Mouse (Mus musculus): ENCODE data around the gene Herc2.
A peak's percentile ranks its signal among the peaks of the same experiment; 100 is the strongest.

Herc2 gene

DNA sequence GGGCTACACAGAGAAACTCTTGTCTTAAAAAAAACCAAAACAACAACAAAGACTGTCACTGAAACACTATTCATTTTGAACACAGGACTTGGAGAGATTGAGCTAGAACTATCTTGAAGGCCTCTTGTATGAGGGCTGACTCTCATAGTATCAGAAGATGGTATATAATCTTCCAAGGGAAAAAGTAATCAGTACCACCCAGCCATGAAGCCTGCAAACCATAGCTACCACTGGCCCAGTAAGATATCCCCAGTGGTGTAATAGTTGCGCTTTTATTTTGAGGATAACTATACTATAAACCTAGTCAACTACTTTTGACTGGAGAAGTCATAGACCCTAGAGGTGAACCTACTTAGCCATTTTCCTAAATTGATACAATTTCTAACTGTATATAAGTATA lies 16.6 kb downstream of the Herc2 start:
- no peak for DNase-seq (ENCODE audit: low read depth, low spot score)

DNA sequence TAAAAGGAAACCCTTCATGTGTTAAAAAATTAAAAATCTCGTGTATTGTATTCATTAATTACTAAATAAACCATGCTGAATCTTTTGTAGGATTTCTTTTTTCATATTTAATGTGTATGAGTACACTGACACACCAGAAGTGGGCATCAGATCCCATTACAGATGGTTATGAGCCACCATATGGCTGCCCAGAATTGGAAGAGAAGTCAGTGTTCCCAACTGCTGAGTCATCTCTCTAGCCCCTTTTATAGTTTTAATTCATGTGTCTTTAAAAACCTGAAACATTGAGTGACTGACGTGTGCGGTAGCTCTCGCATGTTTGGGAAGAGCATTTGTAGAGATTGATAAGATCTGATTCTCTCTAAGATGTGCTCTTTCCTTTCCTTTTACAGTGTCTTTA lies 21.7 kb downstream of the Herc2 start:
- DNase-seq (ENCODE audit: low read depth, low spot score), result no peak

DNA sequence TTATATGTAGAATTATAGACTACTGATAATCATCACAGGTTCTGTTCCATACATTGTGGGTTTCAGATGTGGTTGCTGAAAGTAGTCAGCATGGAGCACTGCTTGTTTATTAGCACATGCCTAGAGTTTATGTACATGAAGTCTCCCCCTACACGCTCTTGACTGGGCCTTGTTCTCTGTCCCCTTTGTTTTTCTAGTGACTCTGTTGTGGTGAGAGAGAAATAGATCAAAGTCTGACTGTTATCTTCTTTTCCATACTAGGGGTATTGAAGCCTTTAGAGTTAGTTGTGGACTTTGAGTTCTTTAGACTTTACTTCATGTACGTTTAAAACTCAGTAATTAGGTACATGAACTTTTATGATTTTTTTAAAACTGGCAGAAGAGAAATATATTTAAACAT lies 33.0 kb downstream of the Herc2 start:
- no peak for DNase-seq (ENCODE audit: low read depth, low spot score)

GRCm38 (mm10) chr7:56089097-56089496 lies 39.1 kb downstream of the Herc2 start:
- DNase-seq (ENCODE audit: low read depth, low spot score), result no peak

DNA sequence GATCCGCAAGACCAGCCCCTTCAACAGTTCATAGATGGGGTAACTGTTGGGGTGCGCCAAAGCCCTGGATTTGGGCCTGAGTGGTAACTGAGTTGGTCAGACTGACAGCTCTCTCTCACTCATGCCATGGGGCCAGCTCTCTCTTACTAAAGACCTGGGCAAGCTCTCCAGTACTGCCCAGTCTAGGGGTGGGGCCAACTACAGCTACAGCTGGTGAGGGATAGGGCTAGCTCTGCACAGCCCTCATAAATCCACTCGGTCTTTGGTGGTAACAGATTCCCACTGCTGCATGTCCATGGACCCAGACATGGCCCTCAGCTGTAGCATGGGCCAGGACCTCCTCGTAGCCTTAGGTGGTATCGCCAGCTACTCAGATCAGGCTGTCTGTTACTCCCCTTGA lies 41.4 kb downstream of the Herc2 start:
- DNase-seq (ENCODE audit: low read depth, low spot score), result no peak

DNA sequence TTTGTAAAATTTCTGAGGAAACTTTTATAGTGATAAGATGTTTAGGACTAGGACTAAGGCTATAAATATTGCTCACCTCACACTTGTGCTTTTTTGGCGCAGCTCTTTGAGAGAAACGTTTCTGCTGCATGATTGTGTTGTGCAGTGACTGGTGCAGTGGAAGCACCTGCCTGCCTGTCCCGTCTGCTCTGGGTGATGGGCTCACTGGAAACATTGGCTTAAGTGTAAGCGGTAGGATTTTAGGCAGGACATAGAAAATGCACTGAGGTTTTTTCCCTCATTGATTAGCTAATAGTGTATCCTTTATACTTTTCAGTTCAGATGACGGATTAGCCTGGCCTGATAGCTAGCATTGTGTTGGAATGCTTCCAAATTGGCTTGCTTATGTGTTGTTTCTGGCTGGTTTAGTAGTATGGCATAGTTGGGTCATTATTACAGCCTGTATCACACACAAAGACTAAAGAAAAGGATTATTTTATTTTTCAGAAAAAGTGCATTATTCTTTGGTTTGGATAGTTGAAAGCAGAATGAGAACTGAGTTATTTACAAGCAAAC lies 52.4 kb downstream of the Herc2 start:
- DNase-seq (ENCODE audit: low read depth, low spot score), result no peak

DNA sequence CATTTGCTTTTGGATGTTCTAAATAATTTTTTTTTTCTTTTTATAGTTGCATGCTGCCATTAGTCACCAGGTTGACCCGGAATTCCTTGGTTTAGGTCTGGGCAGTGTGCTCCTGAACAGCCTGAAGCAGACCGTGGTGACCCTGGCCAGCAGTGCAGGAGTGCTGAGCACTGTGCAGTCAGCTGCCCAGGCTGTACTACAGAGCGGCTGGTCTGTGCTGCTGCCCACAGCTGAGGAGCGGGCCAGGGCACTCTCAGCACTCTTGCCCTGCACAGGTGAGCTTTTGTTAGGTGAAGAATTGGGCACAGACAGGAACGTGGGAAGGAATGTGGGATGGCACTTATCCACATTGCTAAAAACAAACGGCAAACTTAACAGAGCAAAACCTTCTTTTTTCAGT lies 63.0 kb downstream of the Herc2 start:
- DNase-seq (ENCODE audit: low read depth, low spot score), result no peak

DNA sequence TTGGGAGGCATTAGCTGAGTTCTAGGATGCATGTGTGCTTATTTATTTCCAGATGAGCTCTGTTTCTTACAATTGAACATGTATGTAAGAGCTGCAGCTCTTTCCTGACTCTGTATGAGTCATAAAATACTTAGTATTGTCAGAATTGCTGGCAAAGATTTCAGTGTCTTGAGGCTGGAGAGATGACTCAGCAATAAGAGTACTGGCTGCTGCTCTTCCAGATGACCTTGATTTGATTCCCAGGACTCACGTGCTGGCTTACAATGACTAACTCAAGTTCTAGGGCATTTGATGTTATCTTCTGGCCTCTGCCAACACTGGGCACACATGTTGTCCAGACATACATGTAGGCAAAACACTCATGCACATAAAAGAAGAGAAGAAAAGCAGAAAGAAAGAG lies 64.2 kb downstream of the Herc2 start:
- no peak for DNase-seq (ENCODE audit: low read depth, low spot score)

GRCm38 (mm10) chr7:56120968-56121367 lies 71.0 kb downstream of the Herc2 start:
- no peak for DNase-seq (ENCODE audit: low read depth, low spot score)

DNA sequence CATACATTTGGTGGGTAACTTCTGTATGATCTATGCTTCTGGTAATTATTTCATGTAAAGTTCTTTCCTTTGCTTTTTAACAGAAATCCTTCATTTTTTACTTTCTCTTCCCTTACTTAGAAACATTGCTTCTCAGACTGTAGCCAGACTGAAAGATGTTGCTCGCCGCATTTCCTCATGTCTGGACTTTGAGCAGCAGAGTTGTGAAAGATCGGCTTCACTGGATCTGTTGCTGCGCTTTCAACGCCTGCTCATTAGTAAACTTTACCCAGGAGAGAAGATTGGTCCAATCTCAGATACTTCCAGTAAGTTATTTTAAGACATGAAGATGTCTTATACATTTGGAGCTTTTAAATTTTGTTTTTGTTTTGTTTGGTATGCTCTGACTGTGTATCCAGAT lies 71.4 kb downstream of the Herc2 start:
- DNase-seq (ENCODE audit: low read depth, low spot score), result no peak

DNA sequence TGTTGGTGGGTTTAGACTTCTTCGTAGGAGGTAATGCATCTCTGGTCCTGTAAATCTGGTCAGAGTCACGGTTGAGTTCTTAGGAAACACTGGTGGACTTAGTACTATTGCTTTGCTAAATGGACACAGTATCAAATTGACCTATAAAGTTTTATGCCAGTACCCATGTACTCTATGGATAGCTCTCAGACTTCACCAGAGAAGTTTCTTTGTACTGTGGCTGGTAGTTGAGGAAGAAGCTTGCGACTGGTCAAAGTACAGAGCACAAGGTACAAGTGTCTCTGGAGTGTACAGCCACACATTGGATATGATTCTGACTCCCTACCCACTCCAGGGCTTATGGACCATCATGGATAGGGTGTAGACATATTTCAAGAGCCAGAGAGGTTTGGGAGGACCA lies 78.1 kb downstream of the Herc2 start:
- DNase-seq (ENCODE audit: low read depth, low spot score), result no peak

- DNase-seq (ENCODE audit: low read depth, low spot score), result no peak
Measured at GRCm38 (mm10) chr7:56129577-56129976, 79.6 kb downstream of the Herc2 start.

- DNase-seq (ENCODE audit: low read depth, low spot score), result no peak
Measured at GRCm38 (mm10) chr7:56131548-56131947, 81.6 kb downstream of the Herc2 start.

DNA sequence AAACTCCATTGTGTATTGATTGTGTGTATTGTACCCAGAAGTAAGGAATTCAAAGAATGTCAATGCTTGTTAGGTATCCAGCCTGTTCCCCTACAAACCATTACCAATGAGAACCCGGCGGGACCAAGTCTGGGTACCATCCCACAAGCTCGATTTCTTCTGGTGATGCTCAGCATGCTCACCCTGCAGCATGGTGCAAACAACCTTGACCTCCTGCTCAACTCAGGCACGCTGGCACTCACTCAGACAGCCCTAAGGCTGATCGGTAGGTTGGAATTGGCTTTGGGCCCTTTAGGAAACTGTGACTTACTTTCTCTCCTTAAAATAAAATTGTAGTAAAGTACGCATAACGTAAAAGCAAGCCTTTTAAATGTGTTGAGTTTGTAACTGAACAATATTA lies 88.7 kb downstream of the Herc2 start:
- DNase-seq (ENCODE audit: low read depth, low spot score), result peak; percentile 13

GRCm38 (mm10) chr7:56146424-56146823 lies 96.4 kb downstream of the Herc2 start:
- DNase-seq (ENCODE audit: low read depth, low spot score), result no peak

GRCm38 (mm10) chr7:56148925-56149324 lies 98.9 kb downstream of the Herc2 start:
- no peak for DNase-seq (ENCODE audit: low read depth, low spot score)

DNA sequence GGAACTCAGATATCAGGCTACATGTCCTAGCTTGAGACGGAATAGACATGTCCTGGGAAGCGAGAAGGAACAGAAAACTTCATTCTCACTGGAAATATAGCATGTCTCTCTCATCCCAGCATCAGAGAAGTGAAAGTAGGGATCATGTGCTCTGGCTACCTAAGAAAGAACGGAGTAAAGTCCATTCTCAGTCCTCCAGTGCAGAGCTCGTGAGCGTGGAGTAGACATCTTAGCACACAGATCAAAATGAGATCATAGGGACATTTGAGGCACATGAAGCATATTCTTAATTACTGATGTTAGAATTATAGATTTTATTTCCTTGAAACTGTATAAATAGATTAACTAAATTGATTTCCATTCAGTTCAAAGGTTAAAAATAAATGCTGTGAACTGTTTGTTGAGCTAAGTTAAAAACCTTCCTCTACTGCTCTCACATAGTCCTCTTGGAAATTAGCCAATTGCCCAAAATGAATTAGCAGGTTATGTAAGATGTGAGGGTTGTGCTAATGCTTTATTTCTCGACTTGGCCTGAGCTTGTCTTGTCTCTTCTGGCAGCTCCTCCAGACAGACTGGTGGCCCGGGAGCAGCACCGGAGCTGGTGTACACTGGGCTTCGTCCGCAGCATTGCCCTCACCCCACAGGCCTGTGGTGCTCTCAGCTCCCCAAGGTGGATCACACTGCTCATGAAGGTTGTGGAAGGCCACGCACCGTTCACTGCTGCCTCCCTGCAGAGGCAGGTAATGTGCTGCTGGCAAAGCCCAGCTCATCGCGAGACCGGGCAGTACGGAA lies 102.1 kb downstream of the Herc2 start:
- DNase-seq (ENCODE audit: low read depth, low spot score), result no peak

DNA sequence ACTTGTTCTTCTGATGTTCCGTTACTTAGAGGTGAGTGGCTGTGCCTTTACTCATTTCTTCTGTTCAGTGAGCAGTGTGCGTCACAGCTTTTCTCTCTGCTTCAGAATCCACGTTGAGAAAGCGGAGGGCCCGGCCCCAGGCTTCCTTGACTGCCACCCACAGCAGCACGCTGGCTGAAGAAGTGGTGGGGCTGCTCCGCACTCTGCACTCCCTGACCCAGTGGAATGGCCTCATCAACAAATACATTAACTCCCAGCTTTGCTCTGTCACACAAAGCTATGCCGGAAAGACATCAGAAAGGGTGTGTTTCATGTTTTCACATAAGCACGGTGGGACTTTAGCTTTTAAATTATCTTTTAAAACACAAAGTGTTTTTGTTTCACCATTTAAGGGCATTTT lies 103.2 kb downstream of the Herc2 start:
- DNase-seq (ENCODE audit: low read depth, low spot score), result no peak

DNA sequence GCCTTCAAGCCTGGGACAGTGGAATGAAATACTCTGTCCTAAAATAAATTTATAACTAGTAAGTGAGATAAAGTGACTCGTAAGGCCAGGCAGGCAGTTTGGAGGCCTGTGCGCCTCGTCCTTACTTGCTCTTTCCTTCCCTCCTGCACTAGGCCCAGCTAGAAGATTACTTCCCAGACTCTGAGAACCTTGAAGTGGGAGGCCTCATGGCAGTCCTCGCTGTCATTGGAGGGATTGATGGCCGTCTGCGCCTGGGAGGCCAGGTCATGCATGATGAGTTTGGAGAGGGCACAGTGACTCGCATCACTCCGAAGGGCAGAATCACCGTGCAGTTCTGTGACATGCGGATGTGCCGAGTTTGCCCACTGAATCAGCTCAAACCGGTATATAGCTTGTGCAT lies 103.6 kb downstream of the Herc2 start:
- no peak for DNase-seq (ENCODE audit: low read depth, low spot score)

DNA sequence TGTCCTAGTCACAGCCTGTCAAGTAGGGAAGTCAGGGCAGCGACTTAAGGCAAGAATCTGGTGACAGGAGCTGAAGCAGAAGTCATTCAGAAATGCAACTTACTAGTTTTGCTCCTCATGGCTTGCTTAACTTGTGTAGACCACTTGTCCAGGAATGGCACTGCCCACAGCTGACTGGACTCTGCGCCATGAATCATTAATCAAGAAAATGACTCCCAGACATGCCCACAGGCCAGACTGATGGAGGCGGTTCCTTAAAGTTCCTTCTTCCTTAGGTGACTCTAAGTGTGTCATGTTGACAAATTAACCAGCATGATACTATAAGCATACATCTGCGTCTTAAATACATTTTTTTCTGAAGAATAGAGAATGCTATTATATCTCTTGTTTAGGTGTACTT lies 113.3 kb downstream of the Herc2 start:
- no peak for DNase-seq (ENCODE audit: low read depth, low spot score)

DNA sequence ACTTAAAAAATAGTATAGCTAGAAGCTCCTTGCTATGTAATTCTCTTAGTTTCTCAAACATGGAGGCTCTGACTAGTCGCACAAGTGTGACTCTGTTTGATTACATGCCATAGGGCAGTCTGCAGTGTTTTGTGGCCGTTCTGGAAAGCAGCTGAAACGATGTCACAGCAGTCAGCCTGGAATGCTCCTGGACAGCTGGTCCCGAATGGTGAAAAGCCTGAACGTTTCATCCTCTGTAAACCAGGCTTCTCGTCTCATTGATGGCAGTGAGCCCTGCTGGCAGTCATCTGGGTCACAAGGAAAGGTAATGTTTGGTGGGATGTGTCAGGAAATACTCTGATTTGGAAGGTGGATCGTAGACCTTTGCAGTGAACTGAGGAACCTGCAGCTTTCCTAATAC lies 118.7 kb downstream of the Herc2 start:
- no peak for DNase-seq (ENCODE audit: low read depth, low spot score)

GRCm38 (mm10) chr7:56177371-56177770 lies 127.4 kb downstream of the Herc2 start:
- DNase-seq (ENCODE audit: low read depth, low spot score), result no peak

DNA sequence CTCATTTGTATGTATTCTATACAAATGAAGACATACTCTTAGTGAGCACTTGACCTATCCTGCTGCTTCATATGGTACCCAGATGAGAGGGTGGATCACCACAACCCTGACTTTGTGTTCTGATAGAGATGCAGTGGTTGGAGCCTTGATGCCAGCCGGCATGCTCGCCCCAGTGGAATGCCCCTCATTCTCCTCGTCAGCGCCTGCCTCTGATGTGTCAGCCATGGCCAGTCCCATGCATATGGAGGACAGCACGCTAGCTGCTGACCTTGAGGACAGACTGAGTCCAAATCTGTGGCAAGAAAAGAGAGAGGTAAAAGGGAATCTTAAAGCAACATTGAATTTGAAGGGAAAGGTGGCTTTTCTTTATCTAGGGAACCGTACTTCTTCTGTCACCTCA lies 141.0 kb downstream of the Herc2 start:
- no peak for DNase-seq (ENCODE audit: low read depth, low spot score)

- no peak for DNase-seq (ENCODE audit: low read depth, low spot score)
Measured at GRCm38 (mm10) chr7:56191661-56192060, 141.7 kb downstream of the Herc2 start.
